Mouse (Mus musculus): ENCODE results near the gene Nol12.

The Nol12 gene

GRCm38 (mm10) chr15:78948152-78948725 lies 13.5 kb downstream of the Nol12 start:
- DNase-seq (ENCODE audit: low read depth, low spot score): no peak

GRCm38 (mm10) chr15:78948883-78949282 lies 14.2 kb downstream of the Nol12 start:
- no peak for DNase-seq (ENCODE audit: low read depth, low spot score)

DNA sequence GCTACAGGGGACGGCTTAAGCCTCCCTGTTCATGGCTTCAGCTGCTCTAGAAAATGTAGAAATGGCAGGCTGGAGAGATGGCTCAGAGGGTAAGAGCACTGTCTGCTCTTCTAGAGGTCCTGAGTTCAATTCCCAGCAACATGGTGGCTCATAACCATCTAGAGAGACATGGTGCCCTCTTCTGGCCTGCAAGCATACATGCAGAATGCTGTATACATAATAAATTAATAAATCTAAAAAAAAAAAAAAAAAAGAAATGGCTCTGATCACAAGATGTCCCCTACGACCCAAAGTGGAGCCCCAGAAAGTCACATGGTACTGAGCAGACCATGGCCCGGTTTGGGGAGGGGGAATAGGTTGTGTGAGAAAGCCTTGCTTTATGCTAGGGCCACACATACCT lies 20.9 kb downstream of the Nol12 start:
- DNase-seq (ENCODE audit: low read depth, low spot score): no peak

DNA sequence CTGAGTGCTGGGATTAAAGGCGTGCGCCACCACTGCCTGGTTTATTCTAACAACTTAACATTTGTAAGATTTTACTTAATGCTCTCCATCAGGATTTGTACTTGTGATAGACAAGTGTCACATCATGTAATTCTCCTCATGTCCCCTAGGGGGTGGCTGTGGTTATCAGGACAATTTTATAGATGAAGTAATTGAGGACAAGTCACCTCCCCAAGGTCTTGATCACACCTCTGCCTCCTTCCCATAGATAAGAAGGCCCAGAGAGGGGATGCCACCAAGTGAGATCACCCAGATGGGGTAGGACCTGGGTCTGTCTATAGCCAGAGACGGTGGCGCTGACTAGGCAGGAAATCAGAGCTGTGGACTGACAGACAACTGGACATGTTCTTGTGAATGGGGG lies 21.6 kb downstream of the Nol12 start:
- no peak for DNase-seq (ENCODE audit: low read depth, low spot score)

GRCm38 (mm10) chr15:78957021-78957420 lies 22.3 kb downstream of the Nol12 start:
- no peak for DNase-seq (ENCODE audit: low read depth, low spot score)

- DNase-seq (ENCODE audit: low read depth, low spot score): no peak
Observed at GRCm38 (mm10) chr15:78959537-78959936, 24.8 kb downstream of the Nol12 start.

DNA sequence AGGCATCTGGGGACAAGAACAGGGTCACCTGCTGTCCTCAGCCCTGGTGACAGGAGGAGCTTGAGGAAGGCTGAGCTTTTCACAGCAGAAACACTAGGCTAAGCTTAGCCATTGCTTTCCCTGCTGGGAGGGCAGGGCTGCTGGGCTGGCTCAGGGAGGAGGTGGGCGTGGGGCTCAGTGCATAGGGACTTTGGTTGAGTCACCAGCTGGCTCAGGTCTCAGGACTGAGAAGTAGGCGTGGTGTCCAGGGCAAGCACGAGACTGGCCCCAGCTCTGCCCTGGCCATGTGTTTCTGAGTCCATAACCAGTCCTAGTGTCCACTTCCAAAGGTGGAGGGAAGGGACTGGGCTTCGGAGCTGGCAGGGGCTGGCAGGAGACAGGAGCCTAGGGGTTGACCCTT lies 25.4 kb downstream of the Nol12 start:
- DNase-seq (ENCODE audit: low read depth, low spot score): no peak

- DNase-seq (ENCODE audit: low read depth, low spot score): peak; percentile 68
Observed at GRCm38 (mm10) chr15:78962885-78963284, 28.2 kb downstream of the Nol12 start.

DNA sequence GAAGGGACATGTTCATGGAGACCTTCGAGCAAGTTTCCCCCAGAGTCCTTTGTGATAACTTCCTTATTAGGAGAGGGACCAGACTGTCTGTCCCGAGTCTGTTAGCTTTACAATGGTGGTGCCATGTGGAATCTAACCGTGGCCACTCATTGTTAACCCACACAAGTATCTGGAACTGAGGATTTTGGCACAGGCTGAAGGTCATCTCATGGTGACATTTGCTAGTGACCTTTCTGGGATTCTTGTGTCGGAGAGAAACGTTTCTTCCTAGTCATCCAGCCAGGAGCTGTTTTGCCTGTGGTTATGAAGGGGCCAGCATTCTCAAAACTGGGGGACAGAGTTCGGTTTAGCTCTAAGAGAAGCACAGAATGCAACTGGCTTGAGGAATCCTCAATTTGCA lies 36.9 kb downstream of the Nol12 start:
- DNase-seq (ENCODE audit: low read depth, low spot score): no peak

- no peak for DNase-seq (ENCODE audit: low read depth, low spot score)
Observed at GRCm38 (mm10) chr15:78973950-78974349, 39.2 kb downstream of the Nol12 start.

DNA sequence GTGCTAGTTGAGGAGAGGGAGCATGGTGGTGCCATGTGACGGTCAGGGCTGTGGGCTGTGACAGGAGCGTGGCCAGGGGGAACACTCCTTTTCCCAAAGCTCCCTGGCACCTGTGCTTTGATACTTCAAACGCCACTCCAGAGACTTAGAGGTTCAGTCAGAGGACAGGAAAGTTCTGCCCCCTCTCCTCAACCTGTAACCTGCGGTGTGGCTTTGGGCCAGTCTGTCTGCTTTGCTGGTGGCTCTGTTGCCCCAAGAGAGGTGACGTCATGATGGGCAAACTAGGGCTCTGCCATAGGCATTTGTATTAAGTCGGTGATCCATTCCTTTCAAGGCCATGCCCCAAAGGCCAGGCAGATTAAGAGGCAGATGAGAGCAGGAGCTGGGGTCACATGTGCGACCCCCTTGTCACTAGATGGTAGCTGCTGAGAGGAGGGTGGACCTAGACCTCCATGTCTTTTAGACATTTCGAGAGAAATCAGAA lies 43.0 kb downstream of the Nol12 start:
- DNase-seq (ENCODE audit: low read depth, low spot score): no peak

DNA sequence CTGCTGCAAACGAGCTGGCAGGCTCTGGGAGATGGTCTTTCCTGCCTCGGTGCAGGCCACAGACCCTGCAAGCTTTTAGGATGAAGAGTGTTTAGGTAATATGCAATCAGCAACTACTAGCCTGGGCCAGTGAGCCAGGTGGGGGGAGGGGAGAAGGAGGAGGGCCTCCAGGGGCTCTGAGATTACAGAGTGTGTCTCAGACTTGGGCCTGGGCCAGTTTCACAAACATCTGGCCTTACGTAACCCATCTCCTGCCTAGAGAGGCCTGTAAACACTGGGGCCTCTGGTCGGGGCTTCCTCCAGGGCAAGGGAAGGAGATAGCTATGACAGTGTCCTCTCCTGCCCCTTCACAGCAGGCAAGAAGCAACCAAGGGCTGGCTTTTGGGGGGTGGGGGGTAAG lies 44.1 kb downstream of the Nol12 start:
- peak; percentile 57 for DNase-seq (ENCODE audit: low read depth, low spot score)

DNA sequence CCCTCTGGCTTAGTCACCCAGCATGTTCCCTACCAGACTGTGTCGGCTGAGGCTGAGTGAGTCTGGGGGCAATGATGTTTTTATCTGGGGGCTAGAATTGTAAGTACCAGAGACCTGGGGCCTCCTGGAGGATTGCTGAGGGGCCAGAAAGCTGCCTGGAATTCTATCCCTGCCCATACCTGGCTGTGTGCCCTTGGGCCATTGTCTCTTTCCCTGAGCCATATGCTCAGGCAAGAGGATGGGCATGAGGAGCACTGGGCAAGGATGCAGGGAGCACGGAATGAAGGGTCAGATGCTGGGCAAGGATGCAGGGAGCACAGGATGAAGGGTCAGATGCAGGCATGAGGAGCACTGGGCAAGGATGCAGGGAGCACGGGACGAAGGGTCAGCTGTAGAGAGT lies 45.4 kb downstream of the Nol12 start:
- DNase-seq (ENCODE audit: low read depth, low spot score): no peak

DNA sequence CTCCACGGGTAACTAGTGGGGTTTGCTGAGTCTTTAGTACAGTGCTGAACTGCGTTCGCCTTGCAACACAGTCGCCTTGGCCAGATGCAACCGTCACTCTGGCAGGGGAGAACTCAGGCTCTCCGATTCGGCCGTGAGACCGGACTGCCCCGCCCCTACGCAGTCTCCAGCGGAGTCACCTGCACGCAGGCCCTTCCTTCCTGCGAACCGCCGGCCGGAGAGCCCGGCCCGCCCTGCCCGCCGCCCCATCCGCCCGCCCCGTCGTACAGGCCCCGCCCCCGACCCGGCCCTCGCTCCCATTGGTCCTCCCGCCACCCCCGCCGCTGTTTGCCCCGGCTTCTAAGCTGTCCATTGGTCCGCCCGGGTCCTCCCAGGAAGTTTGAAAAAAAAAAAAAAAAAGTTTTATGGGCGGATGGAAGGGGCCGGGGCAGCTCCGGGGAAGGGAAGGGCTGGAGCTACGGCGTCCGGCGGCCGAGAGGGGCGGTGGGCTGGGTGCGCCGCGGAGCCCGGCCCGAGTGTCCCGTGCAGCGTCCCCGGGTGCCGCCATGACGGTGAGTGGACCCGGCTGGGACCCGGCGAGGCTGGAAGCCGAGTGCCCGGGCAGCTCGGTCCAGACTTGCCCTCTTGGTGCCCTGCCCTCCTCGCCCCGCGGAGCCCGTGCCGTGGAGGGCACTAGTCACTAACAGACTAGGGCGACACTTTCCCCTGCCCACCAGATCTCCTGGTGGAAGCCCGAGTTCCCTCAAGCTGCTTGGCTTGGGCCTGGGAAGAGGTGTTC lies 48.1 kb downstream of the Nol12 start:
- DNase-seq (ENCODE audit: low read depth, low spot score): peak; percentile 84

DNA sequence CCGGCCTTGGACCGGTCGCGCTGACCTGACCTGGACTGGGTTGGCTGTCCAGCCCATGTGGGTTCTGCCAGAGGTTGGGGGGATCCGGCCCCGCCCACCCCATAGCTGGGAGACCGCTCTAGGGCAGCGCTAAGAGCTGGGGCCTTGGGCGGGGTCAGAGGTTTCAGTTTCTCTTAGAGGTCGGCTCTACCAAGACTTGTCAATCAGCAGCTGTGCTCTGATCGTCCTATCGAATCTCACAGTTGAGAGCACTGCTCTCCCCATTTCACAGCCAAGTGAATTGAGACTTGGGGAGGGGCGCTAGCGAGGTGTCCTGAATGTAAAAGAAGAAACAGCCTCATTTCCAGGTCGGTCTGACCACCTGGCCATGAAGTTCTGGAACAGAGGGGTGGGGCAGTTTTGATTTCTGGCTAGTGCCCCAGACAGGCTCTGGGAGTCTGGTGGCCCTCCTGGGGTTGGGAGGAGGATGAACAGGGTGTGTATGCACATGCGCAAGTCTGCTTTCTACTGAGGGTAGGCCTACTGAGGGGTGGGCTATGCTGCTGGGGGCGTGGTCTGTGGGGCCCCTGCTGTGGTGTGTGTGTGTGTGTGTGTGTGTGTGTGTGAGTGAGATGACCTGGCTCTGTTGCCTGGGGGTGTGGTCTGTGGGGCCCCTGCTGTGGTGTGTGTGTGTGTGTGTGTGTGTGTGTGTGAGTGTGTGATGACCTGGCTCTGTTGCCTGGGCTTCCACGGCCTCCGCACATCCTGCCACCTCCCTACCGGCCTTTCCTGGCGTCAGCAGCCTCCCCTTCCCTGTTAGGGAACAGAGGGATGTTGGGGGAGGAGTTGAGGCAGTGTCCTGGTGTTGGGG lies 48.9 kb downstream of the Nol12 start:
- peak; percentile 60 for DNase-seq (ENCODE audit: low read depth, low spot score)

- no peak for DNase-seq (ENCODE audit: low read depth, low spot score)
Observed at GRCm38 (mm10) chr15:78984286-78984778, 49.6 kb downstream of the Nol12 start.

DNA sequence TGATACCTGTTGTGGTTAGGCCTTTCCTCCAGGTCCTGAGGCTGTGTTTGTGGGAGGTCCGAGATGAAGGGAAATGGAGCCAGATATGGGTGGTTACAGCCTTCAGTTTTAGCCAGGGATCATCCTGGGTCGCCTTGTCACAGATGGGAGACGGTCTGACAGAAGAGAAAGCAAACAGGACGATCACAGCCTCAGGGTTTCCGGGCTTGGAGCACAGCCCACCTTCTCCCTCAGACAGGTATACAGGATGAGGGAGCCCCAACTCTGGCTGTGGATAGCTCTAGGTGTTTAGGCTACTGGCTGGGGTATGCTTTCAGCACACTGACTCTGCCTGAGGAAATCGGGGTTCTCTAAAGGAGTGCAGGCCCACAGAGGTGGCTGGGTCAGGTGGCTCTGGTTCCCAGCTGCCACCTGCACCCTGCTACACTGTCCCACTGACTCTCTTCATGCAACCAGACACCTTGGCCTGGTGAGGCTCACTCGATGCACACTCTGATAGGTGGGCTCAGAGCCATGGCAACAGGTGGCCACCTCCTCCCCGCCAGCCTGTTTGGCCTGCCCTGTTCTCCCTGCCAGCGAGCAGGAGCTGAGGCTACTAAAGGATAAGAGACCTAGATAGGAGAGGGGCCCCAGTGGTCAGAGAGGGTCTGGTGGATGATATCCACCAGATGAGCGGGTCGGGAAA lies 51.9 kb downstream of the Nol12 start:
- no peak for DNase-seq (ENCODE audit: low read depth, low spot score)

GRCm38 (mm10) chr15:78988499-78988971 lies 53.8 kb downstream of the Nol12 start:
- DNase-seq (ENCODE audit: low read depth, low spot score): no peak

- DNase-seq (ENCODE audit: low read depth, low spot score): no peak
Observed at GRCm38 (mm10) chr15:78989152-78990092, 54.7 kb downstream of the Nol12 start.

DNA sequence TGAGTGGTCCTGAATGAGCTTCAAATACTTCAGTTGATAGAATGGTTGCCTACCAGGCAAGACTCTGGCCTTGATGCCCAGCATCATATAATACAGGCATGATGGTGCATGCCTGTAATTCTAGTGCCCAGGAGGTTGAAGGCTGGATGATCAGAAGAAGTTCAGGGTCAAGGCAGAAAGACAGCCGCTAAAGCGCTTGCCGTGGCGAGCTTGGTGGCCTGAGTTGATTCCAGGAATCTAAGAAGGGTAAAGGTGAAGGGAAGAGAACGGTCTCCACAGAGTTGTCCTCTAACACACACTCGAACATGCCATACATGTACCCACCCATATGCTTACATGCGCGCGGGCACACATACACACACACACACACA lies 55.3 kb downstream of the Nol12 start:
- DNase-seq (ENCODE audit: low read depth, low spot score): no peak
